7 mouse cellular contexts compared by ENCODE assay signal in genomic region chr17:17837919-17838701, GRCm38 (mm10). TPM values are rescaled to one million over a fixed set of nuclear protein-coding genes. Genes with fewer than 3 reads are reported as not detected.
A peak's percentile ranks its signal among the peaks of the same experiment; 100 is the strongest.
DNase-seq lines count a peak whose midpoint lies in the region; ATAC-seq lines count a peak whose summit lies in the region.

No protein-coding gene starts in this region.

- DNase-seq in adrenal gland, adult 18-20 months (ENCODE audit: low spot score in 2 of 2): peak; percentile 95 to 96
- DNase-seq in embryo, embryonic 11 days: peak; percentile 94
- DNase-seq in gastrocnemius, postnatal 25 days: peak; percentile 96
- DNase-seq in left cerebral cortex, postnatal 25 days (ENCODE audit: low spot score in 2 of 2): peak; percentile 95 to 97
- DNase-seq in midbrain, embryonic 10.5 days (ENCODE audit: low spot score): peak; percentile 88
- DNase-seq in right cerebral cortex, postnatal 4 days: peak; percentile 95

- 0 out of 2 replicates have a peak, but pooled peaks cover 7% of the 10 kb centered on the region for H3K36me3 ChIP-seq in intestine, embryonic 15.5 days
- peaks cover 83% of the 10 kb centered on the region for H3K36me3 ChIP-seq in midbrain, embryonic 10.5 days

- H3K9me3 ChIP-seq in intestine, embryonic 15.5 days: no peaks in the 10 kb centered on the region
- H3K9me3 ChIP-seq in midbrain, embryonic 10.5 days (replicated peaks): no peaks in the 10 kb centered on the region

- no peaks in the 10 kb centered on the region for H3K27me3 ChIP-seq in intestine, embryonic 15.5 days (replicated peaks)
- H3K27me3 ChIP-seq in midbrain, embryonic 10.5 days (ENCODE audit: low read depth, poor library complexity, severe bottlenecking): no peaks in the 10 kb centered on the region

- intact Hi-C loops in left cerebral cortex, postnatal 25 days (cut with DNase I): loop anchor here (1.0 kb wide), 1 partner anchor 11 kb away; the partner anchor contains the start of gene Spaca6

- ATAC-seq in intestine, embryonic 15.5 days: peak; percentile 99

- WGBS in intestine, embryonic 15.5 days: under 1% methylated on average over 43 of the region's 43 CpGs
- WGBS in midbrain, embryonic 10.5 days: under 1% methylated on average over 43 of the region's 43 CpGs

- H3K27ac ChIP-seq in intestine, embryonic 15.5 days: peak overlapping the region; percentile 86
- H3K27ac ChIP-seq in midbrain, embryonic 10.5 days (replicated peaks): peak overlapping the region; percentile 88

- H3K4me1 ChIP-seq in intestine, embryonic 15.5 days (replicated peaks): peaks cover 23% of the 10 kb centered on the region
- H3K4me1 ChIP-seq in midbrain, embryonic 10.5 days: peaks cover 45% of the 10 kb centered on the region

- peak overlapping the region; percentile 55 for H3K9ac ChIP-seq in intestine, embryonic 15.5 days

- H3K4me2 ChIP-seq in intestine, embryonic 15.5 days (replicated peaks): peak overlapping the region; percentile 69

- H3K4me3 ChIP-seq in intestine, embryonic 15.5 days (replicated peaks): peak overlapping the region; percentile 47
- peak overlapping the region; percentile 63 for H3K4me3 ChIP-seq in midbrain, embryonic 10.5 days

RNA-seq across cellular contexts. Expression of gene Spaca6, which starts 11.2 kb away (rescaled TPM):
- total RNA-seq in adrenal gland, adult 18-20 months (2021): 10 to 100 TPM; 50.0 to 52.8 TPM
- 10 to 100 TPM in 1 of 2 experiments, 1 to 10 TPM in 1; 7.0 to 15.8 TPM for total RNA-seq in gastrocnemius, postnatal 25 days (2021)
- 18.7 and 23.7 TPM in 2 replicates for polyA plus RNA-seq in intestine, embryonic 15.5 days (2015; fragmentation: Nextera tagmentation; extraction: Ambion mirVana)
- 10 to 100 TPM; 68.8 to 86.7 TPM for total RNA-seq in left cerebral cortex, postnatal 25 days (2021)
- polyA plus RNA-seq in midbrain, embryonic 10.5 days (2016; fragmentation: Nextera tagmentation; extraction: Ambion mirVana): 38.1 and 46.8 TPM in 2 replicates

RNA-seq across cellular contexts. Expression of gene Has1, which starts 16.9 kb away (rescaled TPM):
- under 1 TPM in 1 of 2 experiments, not detected in 1; 0.13 TPM for total RNA-seq in adrenal gland, adult 18-20 months (2021)
- under 1 TPM; 0.15 to 0.40 TPM for total RNA-seq in gastrocnemius, postnatal 25 days (2021)
- polyA plus RNA-seq in intestine, embryonic 15.5 days (2015; fragmentation: Nextera tagmentation; extraction: Ambion mirVana): 0.57 and 0.83 TPM in 2 replicates
- total RNA-seq in left cerebral cortex, postnatal 25 days (2021): under 1 TPM; 0.53 to 0.62 TPM
- polyA plus RNA-seq in midbrain, embryonic 10.5 days (2016; fragmentation: Nextera tagmentation; extraction: Ambion mirVana): 0.65 and 0.83 TPM in 2 replicates

RNA-seq across cellular contexts. Expression of gene Fpr1, which starts 45.6 kb away (rescaled TPM):
- total RNA-seq in adrenal gland, adult 18-20 months (2021): not detected
- total RNA-seq in gastrocnemius, postnatal 25 days (2021): not detected
- 0.28 and 0.40 TPM in 2 replicates for polyA plus RNA-seq in intestine, embryonic 15.5 days (2015; fragmentation: Nextera tagmentation; extraction: Ambion mirVana)
- not detected for total RNA-seq in left cerebral cortex, postnatal 25 days (2021)
- not detected in 2 replicates for polyA plus RNA-seq in midbrain, embryonic 10.5 days (2016; fragmentation: Nextera tagmentation; extraction: Ambion mirVana)

RNA-seq across cellular contexts. Expression of gene Fpr2, which starts 49.5 kb away (rescaled TPM):
- not detected for total RNA-seq in adrenal gland, adult 18-20 months (2021)
- total RNA-seq in gastrocnemius, postnatal 25 days (2021): not detected
- 0.33 and 0.53 TPM in 2 replicates for polyA plus RNA-seq in intestine, embryonic 15.5 days (2015; fragmentation: Nextera tagmentation; extraction: Ambion mirVana)
- not detected for total RNA-seq in left cerebral cortex, postnatal 25 days (2021)
- not detected in 2 replicates for polyA plus RNA-seq in midbrain, embryonic 10.5 days (2016; fragmentation: Nextera tagmentation; extraction: Ambion mirVana)

RNA-seq across cellular contexts. Expression of gene Fpr3, which starts 49.5 kb away (rescaled TPM):
- not detected for total RNA-seq in adrenal gland, adult 18-20 months (2021)
- total RNA-seq in gastrocnemius, postnatal 25 days (2021): not detected
- not detected in 2 replicates for polyA plus RNA-seq in intestine, embryonic 15.5 days (2015; fragmentation: Nextera tagmentation; extraction: Ambion mirVana)
- not detected for total RNA-seq in left cerebral cortex, postnatal 25 days (2021)
- not detected in 2 replicates for polyA plus RNA-seq in midbrain, embryonic 10.5 days (2016; fragmentation: Nextera tagmentation; extraction: Ambion mirVana)

Comparison
In these comparisons a context has a peak if more than half of its experiments do, and no peak if none do; other contexts are left out.
1. Peak in every context shown above with its lines: DNase-seq, ATAC-seq, H3K4me3 ChIP-seq and H3K27ac ChIP-seq.